Mouse (Mus musculus) heart, adult 10 weeks (tissue): ENCODE results near the gene Slc16a13. TPM values are rescaled to one million over a fixed set of nuclear protein-coding genes. Genes with fewer than 3 reads are reported as not detected.

Experiments used
- polyA plus RNA-seq: library from polyadenylated mRNA; stranded (reverse); fragments of 350-450 nt; fragmentation: Illumina TruSeq; extraction: RNeasy Lipid Tissue Mini Kit (QIAGEN cat#74804); gene quantifications from one replicate; pipeline ENCODE4 v1.2.3, GENCODE M21; 2014; ENCODE audit warnings: low read depth, low replicate concordance

Slc16a13 gene
- polyA plus RNA-seq: 3.4 TPM

DNA sequence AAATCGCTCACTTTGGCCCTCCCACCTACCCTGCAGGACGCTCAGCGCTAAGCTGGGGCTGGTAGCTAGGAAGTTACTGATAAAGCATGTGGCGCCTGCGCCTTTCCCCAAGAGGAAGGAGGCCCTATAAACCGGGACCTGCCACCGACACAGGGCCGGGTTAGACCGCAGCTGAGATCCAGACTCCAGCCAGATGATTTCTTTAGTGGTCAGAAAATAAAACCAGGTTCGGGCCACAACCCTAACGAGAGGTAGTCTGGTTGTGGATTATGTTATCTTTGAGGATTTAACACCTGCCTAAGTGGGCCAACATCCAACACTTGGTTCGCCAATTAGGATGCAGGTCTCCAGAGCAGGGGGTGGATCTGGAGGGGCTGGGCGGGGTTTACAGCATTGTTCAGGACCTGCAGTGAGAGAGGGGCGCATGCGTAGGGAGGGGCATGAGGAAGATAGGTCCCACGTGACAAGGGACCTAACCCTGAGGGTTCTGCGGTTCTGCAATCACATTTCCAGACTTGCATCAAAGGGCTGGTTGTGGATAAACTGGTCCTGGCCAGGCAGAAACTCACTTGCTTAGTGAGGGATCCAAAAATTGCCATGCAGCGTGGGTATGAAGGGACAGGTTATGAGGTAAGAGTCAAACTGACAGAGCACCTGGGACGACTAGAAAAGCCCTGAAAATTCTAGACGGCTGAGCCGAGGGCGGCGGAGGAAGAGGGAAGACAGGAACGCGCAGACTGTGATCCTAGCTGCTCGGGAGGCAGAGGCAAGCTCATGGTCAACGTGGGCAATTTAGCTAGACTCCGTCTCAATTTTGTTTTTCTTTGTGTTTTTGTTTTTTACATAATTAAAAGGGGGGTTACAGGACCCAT, at the start of gene Slc16a13:
Gene Slc16a13, minus strand, starts transcription at position 334 of the 872 bp plus-strand sequence.

DNA sequence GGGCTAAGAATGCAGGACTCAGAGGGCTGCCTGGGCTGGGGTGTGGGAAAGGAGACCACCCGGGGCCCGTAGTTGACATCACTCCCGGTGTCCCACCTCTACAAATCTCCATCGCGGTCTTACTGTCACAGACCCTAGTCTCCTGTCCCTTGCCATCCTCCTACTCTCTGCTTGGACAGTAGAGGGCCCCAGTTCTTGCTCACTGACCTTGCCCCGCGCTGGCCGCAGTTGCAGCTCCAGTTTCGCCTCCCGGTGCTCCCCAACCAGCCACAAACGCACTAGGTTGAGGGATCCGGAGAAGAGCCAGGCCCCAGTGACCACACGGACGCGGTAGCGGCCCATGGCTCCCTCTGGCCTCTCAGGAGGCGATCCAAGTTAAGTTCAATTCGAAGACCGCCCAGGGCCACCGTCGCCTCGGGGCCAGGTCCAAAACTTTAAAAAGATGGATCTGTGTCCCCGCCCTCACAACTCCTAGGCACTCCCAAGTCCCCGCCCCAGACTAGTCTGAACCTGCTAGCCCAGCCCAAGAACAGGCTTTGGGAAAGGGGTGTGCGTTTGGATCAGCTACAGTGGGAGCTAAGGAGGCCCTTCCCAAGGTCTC, 34.2 kb upstream of the Slc16a13 start, which contains the start of gene Alox12:
Gene Alox12, minus strand, starts transcription at position 423 of the 601 bp plus-strand sequence.

DNA sequence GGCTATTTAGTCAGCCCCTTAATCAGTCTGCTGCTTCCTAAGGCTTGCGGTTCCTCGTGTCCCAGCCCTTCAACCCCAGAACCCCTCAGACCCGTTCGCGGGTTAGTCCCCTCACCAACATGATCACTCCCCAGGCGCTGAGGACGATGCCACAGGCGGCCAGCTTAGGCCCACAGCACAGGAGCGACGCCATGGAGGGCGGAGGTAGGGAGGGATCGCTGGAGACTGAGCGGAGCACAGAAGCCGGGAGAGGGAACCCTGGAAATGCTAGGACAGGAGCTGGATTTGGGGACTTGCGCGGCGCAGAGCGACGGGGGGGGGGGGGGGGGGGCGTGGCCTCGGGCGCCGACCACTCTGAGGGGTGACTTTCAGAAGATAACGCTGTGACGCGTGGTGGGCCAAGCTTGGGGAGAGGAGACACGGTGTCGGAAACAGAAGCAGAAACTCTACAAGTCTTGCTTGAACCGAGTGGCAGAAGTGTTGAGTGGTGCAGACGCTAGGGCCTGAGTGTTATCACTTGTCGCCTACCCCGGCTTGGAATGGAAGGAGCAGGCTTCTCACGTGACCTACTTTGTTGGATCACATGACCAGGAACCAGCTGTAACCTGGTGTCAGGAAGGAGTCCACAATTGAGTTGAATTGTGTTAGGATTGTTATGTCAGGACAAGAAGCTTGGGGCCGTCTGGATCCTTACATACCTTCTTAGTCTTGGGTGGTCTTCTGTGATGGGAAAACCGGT, 18.8 kb upstream of the Slc16a13 start, which contains the start of the genes Gm21988 and Rnasek:
Gene Gm21988, minus strand, starts transcription at position 290 of the 739 bp plus-strand sequence.
Gene Rnasek, minus strand, starts transcription at position 302 of the 739 bp plus-strand sequence.

DNA sequence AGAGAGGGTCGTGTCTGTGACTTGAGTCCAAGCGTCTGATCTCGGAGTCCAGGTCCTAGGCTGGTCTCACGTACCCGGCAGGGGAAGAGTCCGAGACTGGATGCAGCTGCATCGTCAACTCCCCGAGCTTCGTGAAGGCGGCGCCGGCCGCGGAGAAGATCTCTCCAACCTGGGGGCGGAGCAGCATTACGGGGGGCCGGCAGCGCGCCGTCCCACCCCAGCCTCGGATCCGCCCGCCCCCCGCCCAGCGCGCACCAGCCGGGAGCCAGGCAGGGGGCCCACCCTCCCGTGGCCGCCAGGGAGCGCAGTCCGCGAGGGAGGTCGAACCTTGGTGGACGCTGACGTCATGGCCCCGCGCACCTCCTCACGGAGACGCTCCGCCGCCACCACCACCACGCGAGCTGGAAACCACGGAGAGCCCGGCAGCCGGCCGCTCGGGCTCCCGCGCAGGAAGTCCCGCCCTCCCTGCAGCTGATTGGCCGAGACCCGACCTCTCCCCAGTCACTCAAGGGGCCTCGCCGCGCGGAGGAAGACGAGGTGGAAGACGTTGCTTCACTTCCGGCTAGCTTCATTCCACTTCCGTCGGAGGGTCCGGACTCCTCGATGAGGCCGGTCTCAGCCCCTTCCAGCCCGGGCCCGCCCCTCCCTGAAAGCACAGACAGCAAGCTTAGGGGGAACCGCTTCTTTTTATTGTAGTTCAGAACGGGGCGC, 16.7 kb upstream of the Slc16a13 start, which contains the start of gene 0610010K14Rik:
Gene 0610010K14Rik, minus strand, starts transcription at position 458 of the 711 bp plus-strand sequence.

DNA sequence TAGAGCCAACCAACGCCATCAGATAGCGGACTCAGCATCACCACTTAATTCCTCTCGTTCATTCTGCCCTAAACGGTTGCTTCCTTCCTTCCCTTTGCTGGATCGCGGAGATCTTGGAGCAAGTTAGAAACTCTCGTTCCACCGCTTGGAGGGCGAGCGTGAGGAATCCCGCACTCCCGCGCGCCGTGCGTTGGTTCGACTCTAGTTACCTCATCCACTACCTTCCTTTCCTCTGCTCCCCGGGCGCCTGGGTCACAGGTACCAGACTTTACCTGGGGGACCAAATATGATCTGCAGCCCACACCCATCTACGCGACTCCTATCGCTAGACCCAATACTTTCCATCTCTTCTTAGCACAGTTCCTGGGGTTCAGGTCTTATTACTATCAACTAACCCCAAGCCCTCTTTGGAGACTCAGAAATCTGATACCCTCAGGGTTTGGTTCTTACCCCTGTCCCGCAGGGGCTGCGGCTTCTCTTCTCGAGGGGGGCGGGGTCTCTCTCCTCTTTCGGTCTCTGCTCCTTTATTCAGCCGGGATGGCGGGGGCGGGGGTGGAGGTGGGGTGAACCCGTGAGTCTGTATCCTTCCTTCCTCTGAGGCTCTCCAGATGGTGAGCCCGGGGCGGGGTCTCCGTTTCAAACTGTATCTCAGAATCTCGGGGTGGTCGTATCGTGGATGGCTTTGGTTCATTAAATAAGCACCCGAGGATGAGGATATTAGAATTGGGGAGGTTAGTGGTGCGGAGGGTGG, 8.6 kb upstream of the Slc16a13 start, which contains the start of gene Bcl6b:
Gene Bcl6b, minus strand, starts transcription at position 539 of the 751 bp plus-strand sequence.

DNA sequence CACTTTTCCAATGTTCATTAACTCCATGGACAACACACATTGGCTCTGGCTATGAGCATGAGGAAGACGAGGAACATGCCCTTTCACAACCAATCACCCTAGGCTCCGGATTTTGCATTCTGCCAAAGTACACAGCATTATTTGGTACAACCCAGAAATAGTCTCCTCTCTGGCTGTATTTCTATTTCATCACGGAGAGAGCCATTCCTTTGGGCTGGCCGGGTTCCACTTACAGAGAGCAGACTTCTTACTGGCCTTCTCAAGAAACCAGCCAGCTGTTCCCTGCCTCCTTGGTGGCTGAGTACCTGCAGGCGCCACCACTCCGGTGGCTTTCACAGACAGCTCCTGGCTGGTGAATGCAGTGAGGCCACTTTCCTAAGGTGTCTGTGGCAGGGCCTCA, 8.4 kb downstream of the Slc16a13 start, which contains the start of gene Slc16a11:
Gene Slc16a11, plus strand, starts transcription at position 330 of the 400 bp plus-strand sequence.

Other genes with a start within 250 kb of the Slc16a13 start
- 146 TPM for gene Ctdnep1, start 239.9 kb downstream of the Slc16a13 start, polyA plus RNA-seq
- 52.8 TPM for gene Elp5, start 238.5 kb downstream of the Slc16a13 start, polyA plus RNA-seq
- gene Gabarap, start 229.9 kb downstream of the Slc16a13 start, polyA plus RNA-seq: 418 TPM
- 25.3 TPM for gene Phf23, start 225.3 kb downstream of the Slc16a13 start, polyA plus RNA-seq
- gene Dvl2, start 220.5 kb downstream of the Slc16a13 start, polyA plus RNA-seq: 5.6 TPM
- gene Acadvl, start 205.7 kb downstream of the Slc16a13 start, polyA plus RNA-seq: 1,086 TPM
- 3.2 TPM for gene Dlg4, start 204.1 kb downstream of the Slc16a13 start, polyA plus RNA-seq
- gene Asgr1, start 167.0 kb downstream of the Slc16a13 start, polyA plus RNA-seq: 0.50 TPM
- 0.68 TPM for gene Asgr2, start 128.4 kb downstream of the Slc16a13 start, polyA plus RNA-seq
- 16.8 TPM for gene Mgl2, start 90.7 kb downstream of the Slc16a13 start, polyA plus RNA-seq
- 7.1 TPM for gene Clec10a, start 64.9 kb downstream of the Slc16a13 start, polyA plus RNA-seq
- gene Slc16a11, start 8.3 kb downstream of the Slc16a13 start, polyA plus RNA-seq: 0.71 TPM
- 15.9 TPM for gene Bcl6b, start 8.7 kb upstream of the Slc16a13 start, polyA plus RNA-seq
- 37.6 TPM for gene 0610010K14Rik, start 16.9 kb upstream of the Slc16a13 start, polyA plus RNA-seq
- 4.5 TPM for gene Gm21988, start 18.8 kb upstream of the Slc16a13 start, polyA plus RNA-seq
- 154 TPM for gene Rnasek, start 18.8 kb upstream of the Slc16a13 start, polyA plus RNA-seq
- gene Alox12, start 34.3 kb upstream of the Slc16a13 start, polyA plus RNA-seq: 4.5 TPM
- gene Alox12e, start 101.6 kb upstream of the Slc16a13 start, polyA plus RNA-seq: not detected
- gene Alox15, start 131.0 kb upstream of the Slc16a13 start, polyA plus RNA-seq: 0.84 TPM
- 13.6 TPM for gene Pelp1, start 189.0 kb upstream of the Slc16a13 start, polyA plus RNA-seq
- 15.8 TPM for gene Arrb2, start 211.6 kb upstream of the Slc16a13 start, polyA plus RNA-seq
- 9.5 TPM for gene Med11, start 230.9 kb upstream of the Slc16a13 start, polyA plus RNA-seq
- gene Zmynd15, start 238.4 kb upstream of the Slc16a13 start, polyA plus RNA-seq: 2.3 TPM
- 12.2 TPM for gene Cxcl16, start 238.9 kb upstream of the Slc16a13 start, polyA plus RNA-seq